Mouse (Mus musculus) heart, adult 9 months (tissue): ENCODE data around the gene Nfat5.
A peak's percentile ranks its signal among the peaks of the same experiment; 100 is the strongest.

Experiments used
- DNase-seq, 2 experiments: peaks; one replicate each; pipeline ENCODE4 v3.0.0; 2022; ENCODE audit warnings: low spot score in 2 of 2

Gene Nfat5

DNA sequence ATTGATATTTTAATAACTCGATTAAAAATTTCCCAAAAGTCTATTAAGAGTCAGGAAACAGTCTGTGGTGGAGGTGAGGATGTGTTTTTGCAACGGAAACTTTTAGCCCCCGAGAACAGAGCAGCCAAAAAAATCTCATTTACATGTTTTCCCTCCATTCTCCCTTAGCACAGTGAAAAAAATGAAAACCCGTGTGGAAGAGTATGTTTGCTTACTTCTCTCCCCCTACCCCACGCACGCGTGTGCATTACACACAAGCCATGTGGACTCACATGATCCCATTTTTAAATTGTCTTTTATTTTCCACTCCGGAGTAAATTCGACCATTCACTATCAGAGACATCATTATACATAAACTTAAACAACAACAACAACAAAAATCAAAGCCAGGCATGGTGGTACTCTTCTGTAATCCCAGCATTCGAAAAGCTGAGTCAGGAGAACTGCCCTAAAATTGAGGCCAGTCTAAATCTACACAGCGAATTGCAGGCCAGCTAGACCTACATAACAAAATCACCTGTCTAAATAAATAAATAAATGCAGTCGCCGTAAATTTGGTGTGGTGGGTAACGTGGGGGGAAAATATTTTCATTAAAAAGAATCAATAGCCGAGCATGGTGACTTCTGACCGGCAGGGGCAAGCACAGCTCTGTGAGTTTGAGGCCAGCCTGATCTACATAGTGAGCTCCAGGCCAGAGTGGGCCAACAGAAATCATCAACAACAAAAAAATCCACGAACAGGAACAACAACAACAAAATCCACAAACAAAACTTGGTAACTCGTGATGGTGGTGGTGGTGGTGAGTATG lies 947 bp upstream of the Nfat5 start:
- DNase-seq: no peak

GRCm38 (mm10) chr8:107293641-107294628 lies 665 bp downstream of the Nfat5 start:
- peak; percentile 66 to 72 for DNase-seq

- no peak for DNase-seq
Measured at GRCm38 (mm10) chr8:107295450-107295849, 2.2 kb downstream of the Nfat5 start.

DNA sequence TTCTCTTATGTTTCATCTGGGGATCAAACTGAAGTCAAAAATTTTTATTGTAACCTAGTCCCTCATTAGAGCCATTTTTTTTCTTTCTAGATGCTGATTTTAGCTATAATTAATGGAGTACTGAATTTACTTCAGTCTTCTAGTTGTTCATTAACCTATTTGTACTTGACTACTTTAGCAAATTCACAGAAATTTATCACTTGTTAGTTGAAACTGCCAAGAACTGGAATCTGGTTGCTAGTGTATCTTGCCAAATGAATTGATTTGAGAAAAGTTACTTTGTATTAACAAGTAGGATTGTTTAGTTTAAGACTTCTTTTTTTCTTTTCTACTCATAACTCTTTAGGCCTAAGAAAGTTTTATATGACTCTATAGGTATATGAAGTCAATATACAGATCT lies 18.6 kb downstream of the Nfat5 start:
- DNase-seq: no peak

- peak; percentile 61 to 81 for DNase-seq
Measured at GRCm38 (mm10) chr8:107324142-107324541, 30.9 kb downstream of the Nfat5 start.

DNA sequence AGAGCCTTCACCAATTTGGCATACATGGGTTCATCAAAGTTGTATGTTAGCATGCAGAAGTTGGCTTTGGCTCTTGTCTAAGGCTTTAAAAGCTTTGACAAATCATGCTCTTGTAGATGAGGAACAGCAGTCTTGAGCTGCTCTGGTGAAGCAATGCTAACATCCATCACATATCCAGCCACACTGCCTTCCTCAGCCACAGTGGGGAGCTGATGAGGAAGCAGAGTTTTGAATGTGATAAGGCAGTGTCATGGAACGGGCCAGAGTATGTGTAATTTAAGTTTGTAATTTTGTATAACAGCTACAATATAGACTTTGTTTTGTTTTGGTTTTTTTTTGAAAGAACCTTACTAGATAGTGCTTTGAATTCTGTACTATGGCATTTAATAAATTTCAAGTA lies 36.3 kb downstream of the Nfat5 start:
- no peak for DNase-seq

- peak; percentile 28 to 37 for DNase-seq
Measured at GRCm38 (mm10) chr8:107336480-107336879, 43.2 kb downstream of the Nfat5 start.

DNA sequence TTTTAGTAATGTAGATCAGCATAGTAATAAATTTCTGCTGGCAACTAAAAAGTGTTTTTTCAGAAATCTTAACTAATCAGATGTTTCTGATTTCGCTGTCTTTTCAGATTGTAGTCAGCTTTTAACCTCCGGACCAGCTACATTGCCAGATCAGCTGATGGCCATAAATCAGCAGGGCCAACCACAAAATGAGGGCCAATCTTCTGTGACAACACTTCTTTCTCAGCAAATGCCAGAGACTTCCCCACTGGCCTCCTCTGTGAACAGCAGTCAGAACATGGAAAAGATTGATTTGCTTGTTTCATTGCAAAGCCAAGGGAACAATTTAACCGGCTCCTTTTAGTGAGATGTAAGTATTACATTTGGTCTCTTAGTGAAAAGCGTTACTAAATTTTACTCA lies 77.0 kb downstream of the Nfat5 start:
- DNase-seq: no peak

DNA sequence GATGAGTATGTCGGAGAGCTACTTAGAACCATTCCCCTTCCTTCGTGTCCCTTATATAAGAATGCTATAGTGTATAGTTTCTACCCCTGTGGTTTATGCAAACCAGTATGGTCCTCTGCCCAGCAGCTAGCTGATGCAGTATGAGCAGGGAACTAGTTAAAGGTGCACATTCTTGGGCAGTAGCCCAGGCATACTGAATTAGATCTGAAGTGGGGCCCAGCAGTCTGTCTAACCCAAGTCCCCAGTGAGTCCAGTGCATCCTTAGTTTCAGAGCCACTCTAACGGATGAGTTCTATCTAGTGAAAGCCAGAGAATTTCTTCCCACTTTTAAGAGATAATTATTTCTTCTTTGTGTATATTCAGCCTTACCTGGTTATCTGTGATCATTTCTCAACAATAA lies 84.1 kb downstream of the Nfat5 start:
- no peak for DNase-seq

- DNase-seq: no peak
Measured at GRCm38 (mm10) chr8:107380734-107381133, 87.5 kb downstream of the Nfat5 start.

DNA sequence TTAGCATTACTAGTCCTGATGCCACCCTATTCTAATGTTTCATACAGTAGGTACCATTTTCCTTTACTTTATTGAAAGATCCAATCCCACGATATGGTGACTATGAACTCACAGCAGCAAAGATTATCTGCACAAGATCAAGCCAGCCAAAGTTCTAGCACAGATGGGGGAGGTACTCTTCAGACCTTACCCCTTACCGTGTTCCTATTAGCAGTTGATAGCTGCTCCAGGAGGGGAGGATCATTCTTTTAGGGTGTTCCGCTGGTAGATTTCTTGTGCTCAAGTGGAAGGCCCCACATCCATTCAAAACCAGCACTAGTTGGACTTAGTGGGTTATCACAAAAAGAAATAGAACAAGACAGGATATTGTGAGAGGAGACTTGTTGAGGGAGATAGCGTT lies 88.4 kb downstream of the Nfat5 start:
- no peak for DNase-seq

- DNase-seq: no peak
Measured at GRCm38 (mm10) chr8:107382898-107383297, 89.6 kb downstream of the Nfat5 start.

GRCm38 (mm10) chr8:107384651-107385050 lies 91.4 kb downstream of the Nfat5 start:
- no peak for DNase-seq

DNA sequence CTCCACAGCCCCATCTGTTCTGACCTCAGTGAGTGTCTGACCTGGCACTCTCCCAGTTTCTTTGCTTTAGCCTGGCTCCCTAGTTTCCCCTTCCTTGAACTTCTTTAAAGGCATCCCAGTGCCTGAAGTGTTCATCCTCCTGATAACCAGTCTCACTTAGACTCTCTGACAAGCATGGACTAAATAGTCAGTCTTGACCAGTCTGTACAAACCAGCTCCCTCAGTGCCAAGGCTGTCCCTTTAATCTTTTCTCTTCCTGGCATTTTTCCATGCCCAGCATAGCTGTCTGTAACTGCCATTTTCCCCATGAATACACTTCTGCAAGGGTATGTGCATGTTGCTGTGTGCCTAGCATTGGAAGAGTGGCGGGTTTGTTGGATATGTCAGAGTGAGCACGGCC lies 91.8 kb downstream of the Nfat5 start:
- DNase-seq: no peak

GRCm38 (mm10) chr8:107386171-107386570 lies 92.9 kb downstream of the Nfat5 start:
- peak; percentile 73 to 86 for DNase-seq

GRCm38 (mm10) chr8:107386642-107387041 lies 93.4 kb downstream of the Nfat5 start:
- peak in 1 of 2 experiments; percentile 32 for DNase-seq

DNA sequence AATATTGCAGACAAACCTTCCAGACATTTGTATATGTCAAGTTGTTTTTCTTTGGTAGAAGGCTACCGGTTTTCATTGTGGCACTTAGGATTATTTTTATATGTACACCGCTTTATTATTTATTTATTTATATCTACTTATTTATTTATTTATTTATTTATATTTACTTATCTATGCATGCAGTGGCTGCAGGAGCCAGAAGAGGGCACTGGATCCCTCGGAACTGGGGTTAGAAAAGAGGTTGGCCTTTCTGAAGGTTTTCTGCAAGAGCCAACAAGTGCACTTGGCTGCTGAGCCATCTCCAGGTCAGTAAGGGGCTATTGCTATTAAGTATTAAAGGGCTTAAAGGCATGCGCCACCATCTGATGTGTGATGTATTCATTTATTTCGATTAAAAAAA lies 94.6 kb downstream of the Nfat5 start:
- DNase-seq: peak in 1 of 2 experiments; percentile 28

- peak in 1 of 2 experiments; percentile 60 for DNase-seq
Measured at GRCm38 (mm10) chr8:107389557-107389956, 96.3 kb downstream of the Nfat5 start.

- no peak for DNase-seq
Measured at GRCm38 (mm10) chr8:107390476-107391135, 97.3 kb downstream of the Nfat5 start.

GRCm38 (mm10) chr8:107391136-107391516 lies 97.9 kb downstream of the Nfat5 start:
- DNase-seq: no peak

DNA sequence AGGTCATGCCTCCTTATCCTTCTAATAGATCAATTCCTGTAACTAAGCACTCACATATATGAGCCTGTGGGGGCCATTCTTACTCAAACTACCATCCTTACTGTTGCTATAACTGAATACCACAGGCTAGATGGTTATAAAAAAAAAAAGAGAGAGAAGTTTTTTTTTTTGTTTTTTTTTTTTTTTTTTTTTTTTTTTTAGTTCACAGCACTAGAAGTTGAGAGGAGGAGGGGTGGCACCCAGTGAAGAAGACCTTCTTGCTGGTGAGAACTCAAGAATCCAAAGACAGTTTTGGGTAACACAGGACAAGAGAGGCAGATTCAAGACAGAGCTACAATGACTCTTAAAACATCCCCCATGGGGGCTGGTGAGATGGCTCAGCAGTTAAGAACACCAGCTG lies 102.1 kb downstream of the Nfat5 start:
- DNase-seq: no peak

GRCm38 (mm10) chr8:107396106-107396670 lies 102.9 kb downstream of the Nfat5 start:
- no peak for DNase-seq
